Mouse (Mus musculus) cortical plate, adult 2 months (tissue): ENCODE data around the gene Wdr49. TPM values are rescaled to one million over a fixed set of nuclear protein-coding genes. Genes with fewer than 3 reads are reported as not detected.
A peak's percentile ranks its signal among the peaks of the same experiment; 100 is the strongest.

Experiments
- H3K27ac ChIP-seq: fragments of 200-500 bp; 2 replicates; pipeline ENCODE4 v1.5.1; 2012; ENCODE audit warnings: low read length, control low read depth, inconsistent platforms; ENCODE audit not compliant: insufficient read depth
- H3K4me1 ChIP-seq: fragments of 200-500 bp; 2 replicates; pipeline ENCODE4 v1.6.1; 2011; ENCODE audit warnings: low read length; ENCODE audit not compliant: control insufficient read depth, insufficient read depth
- H3K4me3 ChIP-seq: fragments of 200-500 bp; 2 replicates; pipeline ENCODE4 v1.5.1; 2011; ENCODE audit warnings: mild to moderate bottlenecking, low read length, control low read depth; ENCODE audit not compliant: insufficient read depth
- CTCF ChIP-seq: fragments of 200-500 bp; IDR thresholded peaks from 2 replicates; pipeline ENCODE4 v1.5.1; 2011; ENCODE audit warnings: mild to moderate bottlenecking, control low read depth, low read length; ENCODE audit not compliant: insufficient read depth; ENCODE audit errors: extremely low read depth
- POLR2A ChIP-seq: fragments of 200-500 bp; IDR thresholded peaks from 2 replicates; pipeline ENCODE4 v1.6.1; 2011; ENCODE audit warnings: mild to moderate bottlenecking, low read length, control low read depth; ENCODE audit not compliant: insufficient read depth; ENCODE audit errors: extremely low read depth
- polyA plus RNA-seq: library from polyadenylated mRNA; depleted of rRNA; stranded (reverse); fragments of >200 nt; gene quantifications from 2 replicates; pipeline ENCODE4 v1.2.3, GENCODE M21; 2012; rRNA removed

The Wdr49 gene
- polyA plus RNA-seq, result 0.06 and 0.19 TPM in 2 replicates

DNA sequence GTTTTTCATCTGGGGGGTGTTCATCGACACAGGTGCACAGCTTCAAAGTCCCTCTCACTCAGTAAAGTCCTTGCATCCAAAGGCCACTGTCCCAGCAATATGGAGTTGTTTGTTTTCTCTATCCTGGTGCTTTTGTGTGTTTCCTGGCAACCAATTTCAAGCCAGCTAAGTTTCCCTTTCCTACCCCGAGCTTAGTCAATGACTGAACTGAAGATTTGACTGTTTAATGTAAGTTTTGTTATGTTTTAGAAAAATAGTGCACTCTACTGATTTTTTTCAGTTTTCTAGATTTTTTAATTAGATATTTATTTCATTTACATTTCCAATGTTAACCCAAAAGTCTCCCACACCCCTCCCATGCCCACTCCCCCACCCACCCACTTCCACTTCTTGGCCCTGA is at the start of gene Wdr49:
Gene Wdr49, minus strand, starts transcription at position 101 of the 400 bp plus-strand sequence.
- Histone ChIP-seq H3K4me1 (no peaks in the 10 kb centered on the region), H3K27ac (no peak within 1 kb of the TSS), H3K4me3 (no peak within 1 kb of the TSS)
- TF ChIP-seq POLR2A (no peak), CTCF (no peak)

DNA sequence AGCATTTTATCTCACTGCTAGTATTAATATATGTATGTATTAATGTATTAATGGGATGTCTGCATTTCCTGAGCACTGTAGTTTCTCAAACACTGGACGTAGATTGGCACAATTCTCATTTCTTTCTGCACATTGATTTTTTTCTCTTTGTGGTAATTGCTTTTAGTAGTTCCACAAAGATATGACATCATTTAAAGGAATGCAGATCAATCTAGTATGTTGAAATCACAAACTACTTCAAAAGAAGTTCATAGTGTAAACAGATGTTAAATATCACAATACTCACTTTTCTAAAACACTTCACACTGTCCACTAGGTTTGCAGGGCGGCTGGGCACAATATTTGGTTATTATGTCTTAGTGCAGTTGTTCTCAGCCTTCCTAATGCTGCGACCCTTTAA is 49.1 kb upstream of the Wdr49 start:
- TF ChIP-seq POLR2A (no peak), CTCF (no peak)
- H3K4me1 ChIP-seq, result no peaks in the 10 kb centered on the region
- no peak overlapping the region for H3K27ac ChIP-seq
- H3K4me3 ChIP-seq, result no peak overlapping the region

GRCm38 (mm10) chr3:75522527-75522926 is 40.6 kb upstream of the Wdr49 start:
- TF ChIP-seq CTCF, result no peak
- TF ChIP-seq POLR2A, result no peak
- Histone ChIP-seq H3K4me3 (no peak overlapping the region), H3K4me1 (no peaks in the 10 kb centered on the region), H3K27ac (no peak overlapping the region)

DNA sequence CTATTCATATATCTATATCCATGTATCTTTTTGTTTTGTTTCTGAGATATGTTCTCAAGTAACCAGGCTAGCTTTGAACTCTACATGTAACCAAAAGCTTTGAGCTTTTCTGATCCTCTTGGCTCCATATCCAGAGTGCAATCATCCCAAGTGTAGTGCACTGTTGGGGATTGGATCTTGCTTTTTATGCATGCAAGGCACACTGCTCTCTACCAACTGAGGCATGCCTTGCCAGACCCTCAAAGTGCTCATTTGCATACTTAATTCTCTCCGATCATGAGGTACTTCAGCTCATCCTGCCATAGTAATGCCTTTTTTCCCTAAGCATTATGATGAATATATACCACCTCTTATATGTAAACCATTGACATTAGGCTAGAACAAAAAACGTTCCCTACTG is 39.4 kb upstream of the Wdr49 start:
- no peak for TF ChIP-seq CTCF
- no peak for TF ChIP-seq POLR2A
- H3K27ac ChIP-seq, result no peak overlapping the region

GRCm38 (mm10) chr3:75517631-75518250 is 35.8 kb upstream of the Wdr49 start:
- TF ChIP-seq CTCF, result peak; percentile 53; the same call in 1 of the 2 replicates
- no peak for TF ChIP-seq POLR2A
- Histone ChIP-seq H3K27ac (no peak overlapping the region), H3K4me1 (no peaks in the 10 kb centered on the region), H3K4me3 (no peak overlapping the region)

More for the DNA sequence above, 39.4 kb upstream of the Wdr49 start:
- Histone ChIP-seq H3K4me3 (no peak overlapping the region), H3K4me1 (no peaks in the 10 kb centered on the region)

DNA sequence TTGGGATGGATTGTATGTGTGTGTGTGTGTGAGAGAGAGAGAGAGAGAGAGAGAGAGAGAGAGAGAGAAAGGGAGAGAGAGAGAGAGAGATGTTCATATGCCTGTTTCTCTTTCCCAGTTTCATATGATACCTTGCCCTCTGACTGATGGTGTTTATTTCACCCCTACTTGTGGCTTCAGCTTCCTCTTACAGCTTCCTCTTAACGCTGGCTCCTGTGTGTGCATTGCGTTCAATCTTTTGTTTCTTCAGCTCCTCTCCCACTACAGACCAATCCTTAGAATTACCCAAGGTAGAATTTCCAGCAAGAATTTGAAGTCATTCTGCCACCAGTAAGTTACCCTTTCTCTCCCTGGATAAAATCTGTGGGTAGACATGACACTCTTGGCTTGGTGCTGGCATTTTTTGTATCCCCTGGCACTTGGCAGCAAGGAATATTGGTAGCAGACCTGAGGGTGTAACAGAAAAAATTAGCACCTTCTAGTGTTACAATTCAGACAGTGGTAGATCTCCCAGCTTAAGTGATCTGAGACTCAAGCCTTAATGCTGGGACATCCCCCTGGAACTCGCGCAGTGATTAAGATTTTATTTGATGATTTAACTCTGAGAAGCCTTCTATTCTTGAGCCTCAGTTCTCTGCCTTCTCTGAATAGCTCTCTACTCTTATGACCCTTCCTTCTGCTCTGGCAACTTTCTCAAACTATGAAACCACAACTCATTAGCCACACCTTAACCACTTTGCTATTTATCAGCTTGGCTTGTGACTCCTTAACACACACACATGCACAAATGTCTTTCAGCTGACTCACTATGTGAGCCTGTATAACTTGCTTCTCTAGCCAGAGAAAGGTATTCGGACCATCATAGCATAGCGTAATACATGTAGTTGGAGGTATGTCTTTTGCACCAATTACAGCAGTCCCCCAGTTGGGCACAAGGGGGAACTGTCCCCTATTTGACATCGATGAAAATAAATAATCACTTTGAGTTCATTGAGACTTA is 17.3 kb upstream of the Wdr49 start:
- no peak overlapping the region for H3K27ac ChIP-seq
- TF ChIP-seq POLR2A (no peak), CTCF (no peak)
- H3K4me3 ChIP-seq, result no peak overlapping the region
- H3K4me1 ChIP-seq, result no peaks in the 10 kb centered on the region

DNA sequence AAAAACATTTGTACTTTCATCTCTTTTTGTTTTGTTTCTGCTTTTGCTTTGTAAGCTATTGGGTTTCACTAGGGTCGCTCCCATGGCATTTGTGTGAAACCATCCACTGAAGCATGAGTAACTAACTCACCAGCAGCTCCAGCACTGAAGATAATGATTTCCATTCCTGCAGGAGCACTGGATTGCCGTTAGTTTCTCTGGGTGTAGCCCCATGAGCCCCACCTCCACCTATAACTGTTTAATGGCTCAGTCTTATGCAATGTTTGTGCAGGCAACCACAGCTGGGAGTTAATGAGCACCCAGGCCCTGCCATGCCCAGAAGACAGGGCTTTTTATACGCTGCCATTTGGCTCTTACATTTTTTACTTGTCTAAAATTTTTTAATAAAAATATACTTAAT is 11.0 kb upstream of the Wdr49 start:
- H3K4me3 ChIP-seq, result no peak overlapping the region
- no peaks in the 10 kb centered on the region for H3K4me1 ChIP-seq
- TF ChIP-seq CTCF (no peak), POLR2A (no peak)
- H3K27ac ChIP-seq, result no peak overlapping the region

GRCm38 (mm10) chr3:75475106-75475505 is 6.8 kb downstream of the Wdr49 start:
- TF ChIP-seq CTCF, result no peak
- no peak for TF ChIP-seq POLR2A
- Histone ChIP-seq H3K27ac (no peak overlapping the region), H3K4me1 (no peaks in the 10 kb centered on the region), H3K4me3 (no peak overlapping the region)

GRCm38 (mm10) chr3:75474657-75475056 is 7.3 kb downstream of the Wdr49 start:
- no peaks in the 10 kb centered on the region for H3K4me1 ChIP-seq
- TF ChIP-seq CTCF (no peak), POLR2A (no peak)
- H3K4me3 ChIP-seq, result no peak overlapping the region
- H3K27ac ChIP-seq, result no peak overlapping the region
